Mouse (Mus musculus) layer of hippocampus, adult 6 months (tissue): ENCODE results near the gene Stxbp5l. TPM values are rescaled to one million over a fixed set of nuclear protein-coding genes. Genes with fewer than 3 reads are reported as not detected.

Experiments used
- long read RNA-seq, 2 experiments: library from polyadenylated mRNA; unstranded; transcript quantifications; one replicate each; pipeline ENCODE4 v2.0.0; 2019 to 2020
- polyA plus RNA-seq: library from polyadenylated mRNA; unstranded; fragments of <200 nt; fragmentation: Nextera tagmentation; gene quantifications from 2 replicates; pipeline ENCODE4 v1.2.3, GENCODE M21; 2021

The Stxbp5l gene
- polyA plus RNA-seq: 16.8 and 18.3 TPM in 2 replicates
- long read RNA-seq, experiment 1, full-length matches to known transcripts: 7 of 43 reads
- long read RNA-seq, experiment 1, partial matches to known transcripts: 24 of 43 reads
- long read RNA-seq, experiment 1, other reads (novel, unspliced or antisense): 12 of 43 reads
- long read RNA-seq, experiment 2, full-length matches to known transcripts: 26 of 86 reads
- long read RNA-seq, experiment 2, partial matches to known transcripts: 24 of 86 reads
- long read RNA-seq, experiment 2, other reads (novel, unspliced or antisense): 36 of 86 reads

GRCm38 (mm10) chr16:37384821-37385344 lies at the start of gene Stxbp5l:
Gene Stxbp5l (minus strand): TSS chr16:37384962.

Other genes starting within 250 kb of the Stxbp5l start
- 12.9 and 13.8 TPM in 2 replicates for gene Gtf2e1, start 154.8 kb upstream of the Stxbp5l start, polyA plus RNA-seq
- gene Rabl3, start 154.9 kb upstream of the Stxbp5l start, polyA plus RNA-seq: 7.2 and 8.7 TPM in 2 replicates
- gene Hgd, start 195.2 kb upstream of the Stxbp5l start, polyA plus RNA-seq: not detected in 2 replicates